Mouse (Mus musculus): Measurements from ENCODE around the gene Plekha7.

- no peak for TF ChIP-seq HCFC1 (IDR thresholded peaks at IDR 0.05; ENCODE audit: borderline replicate concordance, insufficient read depth, low read length)
- no peak for TF ChIP-seq MAFK (IDR thresholded peaks at IDR 0.05; ENCODE audit: insufficient read depth, low read depth, low read length)
- no peak for TF ChIP-seq ZNF384 (IDR thresholded peaks at IDR 0.05; ENCODE audit: low read depth, low read length)
- TF ChIP-seq CHD2 (IDR thresholded peaks at IDR 0.05; ENCODE audit: low read depth, low read length) = no peak
Measured at GRCm38 (mm10) chr7:116110661-116111060, 197.5 kb downstream of the Plekha7 start.

Measured in ES-E14 (cell line).